Mouse (Mus musculus) spleen, adult 18-20 months (tissue): Measurements from ENCODE around the gene Map6.
"Not testable (repeated sequence)": the region's sequence is repeated elsewhere in the genome, so short reads cannot be mapped to it uniquely, and the experiment has no call there.

Experiments
- DNase-seq, 2 experiments: peaks; one replicate each; pipeline ENCODE4 v3.0.0; 2022; ENCODE audit warnings: mixed read lengths in 2 of 2

Gene Map6

GRCm38 (mm10) chr7:99358371-99358770 is 91.1 kb downstream of the Map6 start:
- DNase-seq = no peak

- DNase-seq = peak in 1 of 2 experiments; percentile 18
These were observed 93.0 kb downstream of the Map6 start for GRCm38 (mm10) chr7:99360021-99360802.

DNA sequence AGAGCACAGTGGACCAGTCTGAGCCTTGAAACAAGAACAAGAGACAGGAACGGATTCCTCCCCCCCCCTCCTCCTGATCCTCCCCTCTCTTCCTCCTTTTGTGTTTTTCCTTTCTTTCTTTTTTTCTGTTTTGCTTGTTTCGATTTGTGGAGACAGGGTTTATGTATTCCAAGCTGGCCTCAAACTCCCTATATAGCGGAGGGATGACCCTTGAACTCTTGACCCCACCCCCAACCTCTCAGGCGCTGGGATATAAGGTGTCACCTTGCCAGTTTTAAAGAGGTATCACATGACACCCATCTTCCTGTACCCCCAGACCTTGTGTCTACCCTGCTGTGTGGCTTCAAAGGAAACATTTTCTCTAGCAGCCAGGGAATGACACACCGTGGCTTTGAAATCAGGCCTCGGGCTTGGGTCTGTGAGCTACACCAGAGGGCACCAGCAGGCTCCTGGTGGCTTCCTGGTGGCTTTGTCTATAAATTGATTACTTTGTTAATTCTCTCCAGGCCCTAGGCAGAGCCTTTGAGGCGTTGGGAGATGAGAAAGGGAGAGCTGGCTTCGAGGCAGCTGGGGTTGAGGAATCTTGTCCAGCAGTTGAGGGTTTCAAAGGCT is 93.7 kb downstream of the Map6 start:
- no peak for DNase-seq

DNA sequence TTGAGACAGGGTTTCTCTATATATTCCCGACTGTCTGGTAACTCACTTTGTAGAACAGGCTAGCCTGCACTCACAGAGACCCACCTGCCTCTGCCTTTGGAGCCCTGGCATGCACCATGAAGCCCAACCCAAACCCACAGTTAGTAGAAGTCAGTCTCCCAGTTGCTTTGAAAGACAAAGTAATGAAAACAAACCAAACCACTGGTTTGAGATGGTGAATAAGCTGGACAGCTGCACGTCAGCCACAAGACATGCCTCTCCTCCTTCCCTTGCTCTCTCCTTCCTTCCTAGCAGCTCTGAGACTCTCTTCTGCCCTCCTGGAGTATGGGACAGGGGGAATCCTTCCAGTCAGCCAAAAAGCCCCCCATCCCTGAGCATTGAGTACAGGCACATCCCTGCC is 94.9 kb downstream of the Map6 start:
- DNase-seq = no peak

- DNase-seq = peak in 1 of 2 experiments; percentile 24
These were observed 97.8 kb downstream of the Map6 start for GRCm38 (mm10) chr7:99365069-99365468.

- DNase-seq = no peak
These were observed 99.5 kb downstream of the Map6 start for GRCm38 (mm10) chr7:99366716-99367115.

DNA sequence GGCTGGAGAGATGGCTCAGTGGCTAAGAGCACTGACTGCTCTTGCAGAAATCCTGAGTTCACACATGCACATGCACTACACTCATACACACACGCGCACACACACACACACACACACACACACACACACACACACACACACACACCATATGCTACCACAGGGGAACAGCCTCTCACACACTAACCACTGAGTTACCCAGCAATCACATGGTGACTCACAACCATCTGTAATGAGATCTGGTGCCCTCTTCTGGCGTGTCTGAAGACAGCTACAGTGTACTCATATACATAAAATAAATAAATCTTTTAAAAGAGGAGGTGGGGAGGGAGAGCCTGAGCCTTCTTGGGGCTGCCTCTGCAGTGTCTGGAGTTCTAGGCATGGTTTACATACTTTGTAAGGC is 107.1 kb downstream of the Map6 start:
- DNase-seq = not testable (repeated sequence)

DNA sequence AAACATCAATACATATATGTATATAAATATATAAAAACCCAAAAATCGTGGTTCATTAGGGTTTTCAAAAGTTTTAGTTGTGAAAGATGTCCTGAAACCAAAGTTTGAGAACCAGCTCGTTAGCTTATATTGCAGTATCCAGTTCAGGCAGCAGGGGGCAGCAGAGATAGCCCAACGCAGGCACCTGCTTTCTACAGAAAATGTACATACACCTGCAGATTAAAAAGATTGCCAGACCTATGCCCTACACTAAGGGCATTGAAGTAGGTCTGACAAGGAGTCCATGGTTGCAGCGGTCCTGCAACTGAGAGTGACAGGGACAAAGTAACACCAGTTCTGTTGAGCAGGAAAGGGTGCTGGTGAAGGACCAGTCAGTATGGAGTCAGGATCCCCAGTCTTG is 108.2 kb downstream of the Map6 start:
- peak; percentile 54 to 85 for DNase-seq

- DNase-seq = no peak
These were observed 111.6 kb downstream of the Map6 start for GRCm38 (mm10) chr7:99378870-99379269.

DNA sequence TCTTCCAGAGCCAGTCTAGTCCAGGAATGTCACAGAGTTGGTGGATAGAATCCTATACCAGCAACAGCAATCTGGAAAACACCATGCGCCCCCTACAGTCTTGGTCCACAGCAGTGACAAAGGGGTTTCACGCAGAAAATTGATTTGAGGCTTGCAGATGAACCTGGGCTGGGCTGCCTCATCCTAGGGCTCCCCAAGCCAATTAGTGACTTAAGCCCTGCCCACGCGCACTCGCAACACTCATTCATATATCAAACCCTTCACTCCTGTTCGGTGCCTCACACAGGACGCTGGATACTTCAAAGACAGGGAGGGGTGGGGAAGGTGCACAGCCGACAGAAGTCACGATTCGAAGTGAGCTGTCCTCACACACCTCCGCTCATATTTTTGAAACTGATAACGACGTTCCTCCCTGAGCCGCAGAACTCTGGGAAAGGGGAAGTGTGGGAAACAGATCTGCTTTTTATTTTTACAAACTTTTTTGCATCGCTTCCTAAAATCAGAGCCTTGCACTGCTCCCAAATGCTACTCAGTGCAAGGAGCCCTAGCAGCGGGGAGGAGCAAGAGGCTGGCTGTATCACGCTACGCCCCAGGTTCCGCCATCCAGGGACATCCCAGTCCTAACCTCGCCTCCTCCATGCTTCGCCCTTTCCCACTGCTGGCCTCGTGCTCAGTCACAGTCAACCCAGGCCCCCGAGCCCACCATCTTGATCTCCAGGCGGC is 113.4 kb downstream of the Map6 start:
- peak in 1 of 2 experiments; percentile 27 for DNase-seq

DNA sequence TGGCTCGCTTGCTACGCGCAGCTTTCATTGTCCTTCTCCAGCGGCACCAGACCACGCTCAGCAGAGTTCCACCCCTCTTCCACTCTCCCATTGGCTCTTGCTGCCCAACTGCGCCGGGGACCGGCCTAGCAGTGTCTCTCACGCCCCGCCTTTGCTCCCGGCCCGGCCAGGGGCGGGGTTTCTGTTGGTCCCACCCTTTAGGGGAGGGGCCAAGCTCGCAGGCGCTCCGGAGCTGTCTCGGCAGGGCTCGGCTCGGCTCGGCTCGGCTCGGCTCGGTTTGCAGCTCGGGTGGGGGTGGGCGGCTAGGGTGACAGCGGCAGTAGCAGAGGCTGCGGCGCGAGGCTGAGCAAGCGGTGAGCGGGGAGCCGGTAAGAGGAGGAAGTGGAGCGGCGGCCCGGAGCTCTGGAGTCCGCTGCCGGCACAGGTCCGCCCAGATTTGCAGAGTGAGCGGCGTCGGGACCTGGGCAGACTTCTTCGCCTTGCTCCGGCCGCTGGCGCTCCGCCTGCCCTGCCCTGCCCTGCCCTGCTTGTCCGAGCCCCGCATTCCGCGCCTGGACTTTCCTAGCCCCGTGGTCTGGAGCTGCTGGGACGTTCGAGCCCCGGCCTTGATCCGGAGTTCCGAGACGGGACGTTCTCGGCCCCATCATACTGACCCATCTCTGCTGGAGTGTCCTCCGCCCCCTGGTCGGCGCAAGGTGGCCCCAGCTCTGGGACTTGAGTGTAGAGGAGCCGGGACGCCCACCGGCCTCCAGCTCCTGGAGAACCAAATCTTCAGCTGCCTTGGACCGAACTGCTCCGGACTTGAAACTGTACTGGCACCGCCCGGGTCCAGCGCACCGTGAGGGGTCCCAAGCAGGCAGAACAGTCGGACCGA is 114.2 kb downstream of the Map6 start, which contains the start of gene Gdpd5:
Gdpd5 (plus strand) TSS at position 201 of the 874 bp plus-strand sequence.
- DNase-seq = peak; percentile 98 to 100

DNA sequence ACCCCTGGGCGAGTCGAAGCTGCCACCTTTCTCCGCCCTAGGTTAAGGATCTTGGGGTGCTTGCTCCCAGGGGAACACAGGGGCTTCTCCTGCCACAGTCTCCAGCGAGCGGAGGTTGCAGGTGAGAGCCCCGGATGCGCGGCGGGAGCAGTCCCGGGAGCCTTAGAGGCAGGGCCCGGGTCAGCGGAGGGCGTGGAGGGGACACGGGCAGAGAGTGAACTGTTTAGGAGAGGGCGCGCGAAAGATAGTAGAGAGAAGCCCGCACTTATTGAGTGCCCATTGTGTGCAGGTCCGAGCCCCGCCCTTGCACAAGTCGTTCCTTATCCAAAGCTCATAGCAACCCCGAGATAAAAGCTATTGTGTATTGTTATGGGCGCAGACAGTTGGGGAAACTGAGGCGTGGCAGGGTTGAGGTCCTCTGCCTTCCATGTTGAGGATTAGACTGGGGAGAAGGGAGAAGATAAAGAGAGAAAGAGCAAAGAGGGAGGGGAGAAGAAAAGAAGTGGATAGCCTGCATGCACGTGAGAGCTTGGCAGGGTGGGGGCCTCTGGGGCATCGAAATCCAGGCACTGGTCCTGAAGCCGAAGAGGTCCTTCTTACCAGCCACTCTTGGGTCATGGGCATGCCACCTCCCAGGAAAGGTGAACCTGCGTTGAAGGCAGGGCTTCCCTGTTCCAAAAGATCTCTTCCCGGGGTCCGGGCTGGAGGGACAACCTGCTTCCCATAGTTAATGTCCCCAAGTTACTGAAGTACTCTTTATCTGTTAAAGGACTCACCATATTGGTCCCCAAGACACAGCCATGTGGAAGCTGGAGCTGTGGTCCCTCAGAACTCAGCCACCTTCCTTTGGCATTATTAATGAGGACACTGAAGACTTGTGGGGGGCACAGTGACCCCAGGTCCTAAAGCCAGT is 115.1 kb downstream of the Map6 start:
- DNase-seq = no peak

GRCm38 (mm10) chr7:99383246-99383645 is 116.0 kb downstream of the Map6 start:
- DNase-seq = no peak

GRCm38 (mm10) chr7:99384101-99384611 is 116.9 kb downstream of the Map6 start:
- DNase-seq = no peak

DNA sequence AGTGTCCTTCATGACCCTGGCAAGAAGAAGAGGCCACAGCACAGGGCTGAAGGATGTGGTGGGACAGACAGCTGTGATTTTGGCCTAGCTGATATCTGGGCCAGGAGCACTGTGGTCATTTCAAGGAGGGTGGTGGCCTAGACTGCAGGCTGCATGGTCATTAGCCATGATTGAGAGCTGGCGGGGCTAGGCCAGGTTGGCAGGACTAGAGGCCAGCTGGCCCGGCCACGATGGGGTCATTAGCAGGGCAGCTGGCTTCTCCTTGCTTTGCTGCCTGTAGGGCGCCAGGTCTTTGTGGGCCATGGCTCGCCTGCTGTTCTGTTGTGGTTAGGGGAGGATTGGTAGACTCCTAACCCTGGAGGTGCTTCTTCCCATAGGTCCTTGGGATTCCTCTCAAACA is 118.8 kb downstream of the Map6 start:
- no peak for DNase-seq
